Mouse (Mus musculus) hindbrain, embryonic 12.5 days (tissue): Measurements from ENCODE around the gene Gm48552. TPM values are rescaled to one million over a fixed set of nuclear protein-coding genes. Genes with fewer than 3 reads are reported as not detected.

Experiments used
- ATAC-seq: fragments of 200-750 bp; cut with Nextera tagmentation; 2 replicates; pipeline ENCODE4 v1.8.0; 2017; ENCODE audit warnings: moderate TSS enrichment; ENCODE audit not compliant: low FRiP score
- H3K27ac ChIP-seq: fragments of 300-500 bp; sonication (generic); 2 replicates; pipeline ENCODE4 v1.5.1; 2016; ENCODE audit warnings: mild to moderate bottlenecking
- H3K27me3 ChIP-seq: fragments of 300-500 bp; sonication (generic); 2 replicates; pipeline ENCODE4 v1.6.1; 2016; ENCODE audit warnings: mild to moderate bottlenecking
- H3K36me3 ChIP-seq: fragments of 300-500 bp; sonication (generic); 2 replicates; pipeline ENCODE4 v1.6.1; 2016; ENCODE audit warnings: mild to moderate bottlenecking
- H3K4me1 ChIP-seq: fragments of 300-500 bp; sonication (generic); 2 replicates; pipeline ENCODE4 v1.6.1; 2016
- H3K4me2 ChIP-seq: fragments of 300-500 bp; sonication (generic); replicated peaks from 2 replicates; pipeline ENCODE4 v1.6.1; 2016; ENCODE audit warnings: mild to moderate bottlenecking
- H3K4me3 ChIP-seq: fragments of 300-500 bp; sonication (generic); 2 replicates; pipeline ENCODE4 v1.5.1; 2016; ENCODE audit warnings: mild to moderate bottlenecking
- H3K9ac ChIP-seq: fragments of 300-500 bp; sonication (generic); 2 replicates; pipeline ENCODE4 v1.6.1; 2016; ENCODE audit warnings: mild to moderate bottlenecking, moderate library complexity
- H3K9me3 ChIP-seq: fragments of 300-500 bp; sonication (generic); replicated peaks from 2 replicates; pipeline ENCODE4 v1.6.1; 2016; ENCODE audit warnings: mild to moderate bottlenecking
- WGBS: fragments of 180-500 bp; shearing (Covaris S2); methylation state at CpG from one replicate; pipeline ENCODE4 v1.1.7; 2016; 5-methylcytosine and 5-hydroxymethylcytosine counted together
- polyA plus RNA-seq: library from polyadenylated mRNA; unstranded; fragments of >200 nt; fragmentation: Nextera tagmentation; extraction: Ambion mirVana; gene quantifications from 2 replicates; pipeline ENCODE4 v1.2.1, GENCODE M21; 2016

Gene Gm48552
- polyA plus RNA-seq, 1 experiment from 2014 or later = 1.1 TPM

GRCm38 (mm10) chr10:81382039-81382438 lies 6.8 kb upstream of the Gm48552 start:
- H3K27ac ChIP-seq = no peak overlapping the region

GRCm38 (mm10) chr10:81383802-81384604 lies 4.8 kb upstream of the Gm48552 start, which contains the start of the genes Dohh and Gm48551:
TSS of gene Dohh (plus strand) at chr10:81384428.
TSS of gene Gm48551 (plus strand) at chr10:81384466.
- Histone ChIP-seq H3K9ac (peak within 1 kb of the TSS; percentile 79), H3K27ac (peak within 1 kb of the TSS; percentile 77), H3K27me3 (no peaks in the 10 kb centered on the region), H3K4me1 (peaks cover 18% of the 10 kb centered on the region), H3K9me3 (no peaks in the 10 kb centered on the region), H3K4me2 (peak within 1 kb of the TSS; percentile 87), H3K4me3 (peak within 1 kb of the TSS; percentile 91), H3K36me3 (peaks cover 32% of the 10 kb centered on the region)
- ATAC-seq = peak; percentile 94
- 9% methylated on average over 54 of the region's 54 CpGs for WGBS

More at GRCm38 (mm10) chr10:81382039-81382438, 6.8 kb upstream of the Gm48552 start:
- H3K9ac ChIP-seq = 0 out of 2 replicates have a peak overlapping the region, but pooled peaks have one; percentile 38
- WGBS = 77% methylated on average over 5 of the region's 5 CpGs
- H3K27me3 ChIP-seq = no peaks in the 10 kb centered on the region
- no peak overlapping the region for H3K4me3 ChIP-seq
- peaks cover 25% of the 10 kb centered on the region for H3K4me1 ChIP-seq
- no peaks in the 10 kb centered on the region for H3K9me3 ChIP-seq
- H3K36me3 ChIP-seq = peaks cover 13% of the 10 kb centered on the region
- no peak overlapping the region for H3K4me2 ChIP-seq
- no peak for ATAC-seq

GRCm38 (mm10) chr10:81384605-81384982 lies 4.2 kb upstream of the Gm48552 start:
- under 1% methylated on average over 19 of the region's 19 CpGs for WGBS

GRCm38 (mm10) chr10:81385603-81386306 lies 3.0 kb upstream of the Gm48552 start:
- peaks cover 15% of the 10 kb centered on the region for H3K4me1 ChIP-seq
- peak overlapping the region; percentile 87 for H3K4me2 ChIP-seq
- H3K27me3 ChIP-seq = no peaks in the 10 kb centered on the region
- peak overlapping the region; percentile 91; the same call in 1 of the 2 replicates for H3K4me3 ChIP-seq
- no peak overlapping the region for H3K27ac ChIP-seq
- no peak for ATAC-seq
- no peaks in the 10 kb centered on the region for H3K9me3 ChIP-seq
- peak overlapping the region; percentile 79; the same call in 1 of the 2 replicates for H3K9ac ChIP-seq
- H3K36me3 ChIP-seq = peaks cover 32% of the 10 kb centered on the region
- WGBS = 81% methylated on average over 22 of the region's 22 CpGs

More at GRCm38 (mm10) chr10:81384605-81384982, 4.2 kb upstream of the Gm48552 start:
- peak overlapping the region; percentile 79 for H3K9ac ChIP-seq
- peaks cover 15% of the 10 kb centered on the region for H3K4me1 ChIP-seq
- peak overlapping the region; percentile 91 for H3K4me3 ChIP-seq
- no peaks in the 10 kb centered on the region for H3K27me3 ChIP-seq
- H3K27ac ChIP-seq = peak overlapping the region; percentile 77
- H3K36me3 ChIP-seq = peaks cover 32% of the 10 kb centered on the region
- peak overlapping the region; percentile 87 for H3K4me2 ChIP-seq
- ATAC-seq = peak; percentile 30
- no peaks in the 10 kb centered on the region for H3K9me3 ChIP-seq

- ATAC-seq = no peak
- Histone ChIP-seq H3K27me3 (no peaks in the 10 kb centered on the region), H3K4me3 (no peak overlapping the region), H3K4me2 (no peak overlapping the region), H3K4me1 (peaks cover 14% of the 10 kb centered on the region), H3K9ac (no peak overlapping the region), H3K36me3 (peaks cover 36% of the 10 kb centered on the region), H3K9me3 (no peaks in the 10 kb centered on the region), H3K27ac (no peak overlapping the region)
- 95% methylated on average over 20 of the region's 20 CpGs for WGBS
Measured at GRCm38 (mm10) chr10:81387716-81388115, 1.1 kb upstream of the Gm48552 start.

- Histone ChIP-seq H3K9me3 (no peaks in the 10 kb centered on the region), H3K9ac (no peak overlapping the region), H3K36me3 (peaks cover 36% of the 10 kb centered on the region), H3K27ac (no peak overlapping the region), H3K4me2 (no peak overlapping the region), H3K27me3 (no peaks in the 10 kb centered on the region), H3K4me3 (no peak overlapping the region), H3K4me1 (peaks cover 28% of the 10 kb centered on the region)
- ATAC-seq = no peak
- 56% methylated on average over 3 of the region's 3 CpGs for WGBS
Measured at GRCm38 (mm10) chr10:81389373-81389772, 568 bp downstream of the Gm48552 start.

GRCm38 (mm10) chr10:81389801-81390677 lies 1.2 kb downstream of the Gm48552 start:
- WGBS = 61% methylated on average over 23 of the region's 23 CpGs
- H3K4me3 ChIP-seq = no peak overlapping the region
- no peak overlapping the region for H3K9ac ChIP-seq
- H3K4me1 ChIP-seq = peaks cover 24% of the 10 kb centered on the region
- no peak overlapping the region for H3K4me2 ChIP-seq
- H3K36me3 ChIP-seq = peaks cover 36% of the 10 kb centered on the region
- H3K27ac ChIP-seq = no peak overlapping the region
- no peaks in the 10 kb centered on the region for H3K27me3 ChIP-seq
- peak; percentile 48 for ATAC-seq
- no peaks in the 10 kb centered on the region for H3K9me3 ChIP-seq

GRCm38 (mm10) chr10:81390678-81390965 lies 1.8 kb downstream of the Gm48552 start:
- H3K4me3 ChIP-seq = no peak overlapping the region
- no peaks in the 10 kb centered on the region for H3K27me3 ChIP-seq
- no peak for ATAC-seq
- 89% methylated on average over 13 of the region's 13 CpGs for WGBS
- H3K27ac ChIP-seq = no peak overlapping the region
- no peak overlapping the region for H3K4me2 ChIP-seq
- H3K9me3 ChIP-seq = no peaks in the 10 kb centered on the region
- H3K4me1 ChIP-seq = peaks cover 18% of the 10 kb centered on the region
- H3K9ac ChIP-seq = no peak overlapping the region
- peaks cover 36% of the 10 kb centered on the region for H3K36me3 ChIP-seq

GRCm38 (mm10) chr10:81392270-81392669 lies 3.5 kb downstream of the Gm48552 start:
- Histone ChIP-seq H3K9me3 (no peaks in the 10 kb centered on the region), H3K27me3 (0 out of 2 replicates have a peak, but pooled peaks cover 1% of the 10 kb centered on the region), H3K9ac (no peak overlapping the region), H3K27ac (no peak overlapping the region), H3K4me1 (peaks cover 29% of the 10 kb centered on the region), H3K36me3 (peaks cover 20% of the 10 kb centered on the region), H3K4me3 (no peak overlapping the region), H3K4me2 (no peak overlapping the region)
- ATAC-seq = no peak
- WGBS = 85% methylated on average over 6 of the region's 6 CpGs

- 65% methylated on average over 14 of the region's 14 CpGs for WGBS
- H3K4me3 ChIP-seq = peak within 1 kb of the TSS; percentile 7; the same call in 1 of the 2 replicates
- H3K27ac ChIP-seq = peak within 1 kb of the TSS; percentile 40; the same call in 1 of the 2 replicates
- H3K36me3 ChIP-seq = peaks cover 15% of the 10 kb centered on the region
- peak within 1 kb of the TSS; percentile 51 for H3K9ac ChIP-seq
- ATAC-seq = no peak
- H3K9me3 ChIP-seq = no peaks in the 10 kb centered on the region
- H3K4me1 ChIP-seq = peaks cover 33% of the 10 kb centered on the region
- H3K4me2 ChIP-seq = peak within 1 kb of the TSS; percentile 46
- 0 out of 2 replicates have a peak, but pooled peaks cover 5% of the 10 kb centered on the region for H3K27me3 ChIP-seq
Measured at GRCm38 (mm10) chr10:81392781-81393185, 4.0 kb downstream of the Gm48552 start, which contains the start of gene Smim24. TSS of gene Smim24 (plus strand) at chr10:81393051.

- peak overlapping the region; percentile 40; the same call in 1 of the 2 replicates for H3K27ac ChIP-seq
- H3K27me3 ChIP-seq = 0 out of 2 replicates have a peak, but pooled peaks cover 5% of the 10 kb centered on the region
- 9% methylated on average over 19 of the region's 19 CpGs for WGBS
- peak overlapping the region; percentile 46 for H3K4me2 ChIP-seq
- H3K9me3 ChIP-seq = no peaks in the 10 kb centered on the region
- H3K9ac ChIP-seq = peak overlapping the region; percentile 51
- H3K36me3 ChIP-seq = peaks cover 7% of the 10 kb centered on the region; the same call in 1 of the 2 replicates
- no peak for ATAC-seq
- H3K4me1 ChIP-seq = peaks cover 36% of the 10 kb centered on the region
- peak overlapping the region; percentile 7; the same call in 1 of the 2 replicates for H3K4me3 ChIP-seq
Measured at GRCm38 (mm10) chr10:81393456-81394063, 4.8 kb downstream of the Gm48552 start.
